Mouse (Mus musculus): ENCODE measurements around the gene Fmnl2. TPM values are rescaled to one million over a fixed set of nuclear protein-coding genes. Genes with fewer than 3 reads are reported as not detected.

Gene Fmnl2
- polyA plus RNA-seq (2014; fragmentation: Illumina TruSeq; extraction: RNeasy Lipid Tissue Mini Kit (QIAGEN cat#74804); ENCODE audit: low replicate concordance) = 11.3 TPM

DNA sequence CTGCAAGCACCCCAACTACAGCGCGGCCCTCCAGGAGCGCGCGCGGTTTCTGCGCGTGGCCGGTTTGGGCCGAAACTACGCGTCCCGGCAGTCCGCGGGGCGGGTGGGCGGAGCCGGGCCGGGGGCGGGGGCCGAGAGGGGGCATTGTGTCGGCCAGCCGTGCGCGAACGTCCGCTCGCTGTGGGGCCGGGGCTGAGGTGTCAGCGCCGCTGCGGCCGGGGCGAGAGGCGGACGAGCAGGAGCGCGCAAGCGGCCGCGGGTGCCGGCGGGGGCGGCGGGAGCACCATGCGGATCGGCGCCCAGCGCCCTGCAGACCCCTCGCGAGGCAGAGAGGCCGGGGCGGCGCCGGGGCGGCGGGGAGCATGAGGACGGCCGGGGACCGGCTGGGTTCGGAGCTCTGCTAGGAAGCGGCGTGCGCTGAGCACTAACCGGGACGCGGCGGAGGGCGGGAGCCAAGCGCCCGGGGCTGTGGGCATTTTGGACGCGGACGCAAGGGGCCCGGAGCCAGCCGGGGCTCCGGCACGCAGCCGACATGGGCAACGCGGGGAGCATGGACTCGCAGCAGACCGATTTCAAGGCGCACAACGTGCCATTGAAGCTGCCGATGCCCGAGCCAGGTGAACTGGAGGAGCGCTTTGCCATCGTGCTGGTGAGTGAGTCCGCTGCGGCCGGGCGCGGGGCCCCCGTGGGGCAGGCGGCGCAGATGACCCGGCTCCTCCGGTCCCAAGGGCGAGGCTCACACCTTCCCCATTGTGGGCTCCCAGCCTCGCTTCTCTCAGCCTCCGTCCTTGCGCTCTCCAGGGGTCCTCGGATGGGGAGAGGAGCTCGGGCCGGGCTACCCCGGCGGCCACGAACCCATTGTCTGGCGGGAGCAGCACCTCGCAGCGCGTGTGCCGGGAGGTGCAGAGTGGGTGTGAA is at the start of gene Fmnl2:
TSS of gene Fmnl2 (plus strand) at position 250 of the 918 bp plus-strand sequence.

Other genes with a start within 250 kb of the Fmnl2 start
- 0.85 TPM for gene Cacnb4, start 181.0 kb upstream of the Fmnl2 start, polyA plus RNA-seq (2014; fragmentation: Illumina TruSeq; extraction: RNeasy Lipid Tissue Mini Kit (QIAGEN cat#74804); ENCODE audit: low replicate concordance)
- gene Stam2, start 115.6 kb upstream of the Fmnl2 start, polyA plus RNA-seq (2014; fragmentation: Illumina TruSeq; extraction: RNeasy Lipid Tissue Mini Kit (QIAGEN cat#74804); ENCODE audit: low replicate concordance) = 36.6 TPM

Measured in small intestine, adult 10 weeks (tissue).